23 mouse cellular contexts compared by ENCODE assay signal in the genomic region with DNA sequence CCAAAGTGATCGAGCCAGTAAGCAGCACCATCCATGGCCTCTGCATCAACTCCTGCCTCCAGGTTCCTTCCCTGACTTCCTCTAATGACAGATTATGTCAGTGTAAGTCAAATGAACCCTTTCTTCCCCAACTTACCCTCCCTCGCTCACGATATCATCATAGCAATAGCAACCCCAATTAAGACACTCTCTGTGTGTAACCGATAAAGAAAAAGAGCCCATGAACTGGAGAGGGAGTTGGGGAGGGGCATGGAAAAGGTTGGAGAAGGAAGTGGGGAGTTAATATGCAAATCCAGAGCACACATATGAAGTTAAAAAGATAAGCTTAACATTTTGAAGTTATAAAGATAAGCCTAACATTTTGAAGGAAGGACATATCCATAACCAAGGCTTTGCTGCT.
A peak's percentile ranks its signal among the peaks of the same experiment; 100 is the strongest.
DNase-seq lines count a peak whose midpoint lies in the region; ATAC-seq lines count a peak whose summit lies in the region.
"Had no signal": no experiment of that assay in that cellular context is flagged by ENCODE, and none has a peak within 500 bp of the region (broad histone marks: within the 10 kb centered on the region; RNA-seq: fewer than 3 reads in every experiment).

No protein-coding gene starts in this region.

- DNase-seq in c-Kit-positive CD71-positive TER-119-negative erythroid progenitor cells, embryonic 14.5 days (ENCODE audit: low read depth) = peak; percentile 81
- DNase-seq in frontal cortex, adult 2 months (ENCODE audit: extremely low spot score in 1 of 2, low spot score in 1 of 2) = no peak
- no peak for DNase-seq in hindbrain, embryonic 14.5 days (ENCODE audit: low spot score)
- no peak for DNase-seq in spleen, postnatal 14 days (ENCODE audit: low spot score in 2 of 2)
- DNase-seq: adrenal gland, adult 2 months; adrenal gland, postnatal 25 days; cerebellum, adult 11-12 months; cerebellum, adult 9-10 months; cerebellum, postnatal 25 days; gastrocnemius, postnatal 10 days; heart, adult 2 months; heart, postnatal 14 days had no signal

- H3K27ac ChIP-seq in liver, embryonic 12.5 days = peak overlapping the region; percentile 70
- peak overlapping the region; percentile 29 for H3K27ac ChIP-seq in liver, embryonic 16.5 days (ENCODE audit: low read length)
- H3K27ac ChIP-seq in hindbrain, embryonic 13.5 days = no peak overlapping the region
- no peak overlapping the region for H3K27ac ChIP-seq in hindbrain, embryonic 14.5 days
- H3K27ac ChIP-seq: embryonic facial prominence, embryonic 12.5 days; forebrain, embryonic 15.5 days; heart, adult 2 months; heart, embryonic 15.5 days; hindbrain, embryonic 15.5 days had no signal

- peak; percentile 50; the same call in 1 of the 2 replicates for ATAC-seq in liver, embryonic 12.5 days
- ATAC-seq in liver, embryonic 16.5 days (ENCODE audit: low read depth) = peak; percentile 49
- no peak for ATAC-seq in hindbrain, embryonic 13.5 days (ENCODE audit: low FRiP score)
- no peak for ATAC-seq in hindbrain, embryonic 14.5 days (ENCODE audit: low FRiP score)
- ATAC-seq: activated CD4-positive, CD25-positive, alpha-beta regulatory T cell, adult 4 months; forebrain, embryonic 15.5 days; Patski had no signal

- no peak overlapping the region for H3K4me3 ChIP-seq in liver, embryonic 12.5 days
- H3K4me3 ChIP-seq in liver, embryonic 16.5 days (ENCODE audit: low read depth, low read length) = no peak overlapping the region
- H3K4me3 ChIP-seq in hindbrain, embryonic 13.5 days = no peak overlapping the region
- H3K4me3 ChIP-seq in hindbrain, embryonic 14.5 days (replicated peaks; ENCODE audit: low read length) = no peak overlapping the region
- H3K4me3 ChIP-seq: embryonic facial prominence, embryonic 12.5 days; forebrain, embryonic 15.5 days; heart, adult 2 months; heart, embryonic 15.5 days; hindbrain, embryonic 15.5 days had no signal

- no peaks in the 10 kb centered on the region for H3K9me3 ChIP-seq in liver, embryonic 12.5 days (replicated peaks)
- H3K9me3 ChIP-seq in liver, embryonic 16.5 days (replicated peaks; ENCODE audit: control insufficient read depth, low read length) = no peaks in the 10 kb centered on the region
- no peaks in the 10 kb centered on the region for H3K9me3 ChIP-seq in hindbrain, embryonic 13.5 days
- H3K9me3 ChIP-seq in hindbrain, embryonic 14.5 days (ENCODE audit: control insufficient read depth, low read length) = no peaks in the 10 kb centered on the region
- H3K9me3 ChIP-seq: embryonic facial prominence, embryonic 12.5 days; forebrain, embryonic 15.5 days; G1E; heart, embryonic 15.5 days; hindbrain, embryonic 15.5 days had no signal

- WGBS in liver, embryonic 12.5 days (ENCODE audit: insufficient replicate concordance) = 39% methylated on average over 4 of the region's 4 CpGs
- 35% methylated on average over 4 of the region's 4 CpGs for WGBS in liver, embryonic 16.5 days (ENCODE audit: insufficient replicate concordance)
- 92% methylated on average over 4 of the region's 4 CpGs for WGBS in hindbrain, embryonic 13.5 days
- WGBS in hindbrain, embryonic 14.5 days = 94% methylated on average over 4 of the region's 4 CpGs

- no peak overlapping the region for H3K9ac ChIP-seq in liver, embryonic 12.5 days
- no peak overlapping the region for H3K9ac ChIP-seq in liver, embryonic 16.5 days (ENCODE audit: low read depth, low read length)
- H3K9ac ChIP-seq in hindbrain, embryonic 13.5 days = no peak overlapping the region
- H3K9ac ChIP-seq in hindbrain, embryonic 14.5 days = no peak overlapping the region
- H3K9ac ChIP-seq: embryonic facial prominence, embryonic 12.5 days; forebrain, embryonic 15.5 days; heart, embryonic 15.5 days; hindbrain, embryonic 15.5 days had no signal

- peaks cover 71% of the 10 kb centered on the region for H3K4me1 ChIP-seq in liver, embryonic 12.5 days
- H3K4me1 ChIP-seq in liver, embryonic 16.5 days (ENCODE audit: control insufficient read depth, low read depth, low read length) = peaks cover 52% of the 10 kb centered on the region
- no peaks in the 10 kb centered on the region; the same call in none of the 2 replicates for H3K4me1 ChIP-seq in hindbrain, embryonic 13.5 days (replicated peaks)
- H3K4me1 ChIP-seq in hindbrain, embryonic 14.5 days (replicated peaks; ENCODE audit: control insufficient read depth, insufficient read depth, low read length) = no peaks in the 10 kb centered on the region
- H3K4me1 ChIP-seq: hindbrain, embryonic 15.5 days had no signal

- peak overlapping the region; percentile 14; the same call in 1 of the 2 replicates for H3K4me2 ChIP-seq in liver, embryonic 12.5 days
- no peak overlapping the region for H3K4me2 ChIP-seq in liver, embryonic 16.5 days (ENCODE audit: low read depth, low read length)
- no peak overlapping the region for H3K4me2 ChIP-seq in hindbrain, embryonic 13.5 days
- H3K4me2 ChIP-seq in hindbrain, embryonic 14.5 days (replicated peaks) = no peak overlapping the region
- H3K4me2 ChIP-seq: embryonic facial prominence, embryonic 12.5 days; forebrain, embryonic 15.5 days; heart, embryonic 11.5 days; heart, embryonic 15.5 days; hindbrain, embryonic 15.5 days had no signal

- no peaks in the 10 kb centered on the region for H3K36me3 ChIP-seq in liver, embryonic 12.5 days
- no peaks in the 10 kb centered on the region for H3K36me3 ChIP-seq in liver, embryonic 16.5 days (ENCODE audit: control insufficient read depth, insufficient read depth)
- no peaks in the 10 kb centered on the region for H3K36me3 ChIP-seq in hindbrain, embryonic 13.5 days
- no peaks in the 10 kb centered on the region for H3K36me3 ChIP-seq in hindbrain, embryonic 14.5 days (replicated peaks; ENCODE audit: control insufficient read depth, insufficient read depth)
- H3K36me3 ChIP-seq: embryonic facial prominence, embryonic 12.5 days; forebrain, embryonic 15.5 days; G1E; heart, embryonic 15.5 days; hindbrain, embryonic 15.5 days had no signal

- H3K27me3 ChIP-seq in liver, embryonic 12.5 days (replicated peaks) = no peaks in the 10 kb centered on the region
- H3K27me3 ChIP-seq in liver, embryonic 16.5 days (ENCODE audit: control insufficient read depth, insufficient read depth, low read depth, low read length) = no peaks in the 10 kb centered on the region
- H3K27me3 ChIP-seq in hindbrain, embryonic 13.5 days = no peaks in the 10 kb centered on the region
- no peaks in the 10 kb centered on the region for H3K27me3 ChIP-seq in hindbrain, embryonic 14.5 days (ENCODE audit: control insufficient read depth, insufficient read depth, low read length)
- H3K27me3 ChIP-seq: embryonic facial prominence, embryonic 12.5 days; forebrain, embryonic 15.5 days; heart, embryonic 15.5 days; hindbrain, embryonic 15.5 days; Patski had no signal

Comparison
In these comparisons a context has a peak if more than half of its experiments do, and no peak if none do; other contexts are left out.
1. ATAC-seq: peak in liver, embryonic 12.5 days (single experiment) and liver, embryonic 16.5 days (single experiment); none in hindbrain, embryonic 13.5 days (single experiment) and hindbrain, embryonic 14.5 days (single experiment).
2. H3K27ac ChIP-seq: peak in liver, embryonic 12.5 days (single experiment) and liver, embryonic 16.5 days (single experiment); none in hindbrain, embryonic 13.5 days (single experiment) and hindbrain, embryonic 14.5 days (single experiment).